Mouse (Mus musculus): ENCODE measurements around the gene Cdyl.

DNA sequence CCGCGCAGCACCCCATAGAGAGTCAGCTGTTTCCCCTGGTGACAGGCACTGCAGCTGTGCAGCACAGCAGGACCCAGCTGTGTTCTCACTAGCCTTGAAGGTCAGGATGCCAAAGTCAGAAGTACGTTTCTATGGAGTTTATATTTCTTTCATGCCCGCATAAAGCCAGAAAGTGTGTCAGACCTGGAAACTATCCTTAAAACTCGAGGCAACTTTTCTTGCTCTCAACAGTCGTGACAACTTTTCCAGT lies 152.5 kb downstream of the Cdyl start:
- TF ChIP-seq E2F4 (IDR thresholded peaks at IDR 0.05; ENCODE audit: insufficient read depth) (no peak), POLR2A (IDR thresholded peaks at IDR 0.05; ENCODE audit: insufficient read length, low read depth) (no peak), TCF3 (IDR thresholded peaks at IDR 0.05; ENCODE audit: insufficient read length, low read depth) (no peak), USF1 (IDR thresholded peaks at IDR 0.05; ENCODE audit: low read depth) (no peak), MAX (IDR thresholded peaks at IDR 0.05; ENCODE audit: low read depth) (no peak), TCF12 (IDR thresholded peaks at IDR 0.05; ENCODE audit: insufficient read depth, poor library complexity, severe bottlenecking) (no peak), SRF (IDR thresholded peaks at IDR 0.05; ENCODE audit: control insufficient read depth, insufficient read length, low read depth) (no peak), CEBPB (IDR thresholded peaks at IDR 0.05; ENCODE audit: insufficient read depth, poor library complexity, severe bottlenecking) (no peak)
